Mouse (Mus musculus) myocyte (in vitro differentiated cells): ENCODE data around the gene Tmem237.

Experiments used
- E2F4 ChIP-seq: IDR thresholded peaks from one replicate; pipeline ENCODE4 v1.6.1; 2011; ENCODE audit warnings: mild to moderate bottlenecking, control low read depth, moderate library complexity; ENCODE audit not compliant: insufficient read depth
- MYOG ChIP-seq, 3 experiments: IDR thresholded peaks; one replicate each; pipeline ENCODE4 v1.6.1; 2011; ENCODE audit warnings: control low read depth in 2 of 3, low read depth in 2 of 3, mild to moderate bottlenecking in 2 of 3; ENCODE audit not compliant: insufficient read length in 2 of 3, control insufficient read depth in 1 of 3, insufficient read depth in 1 of 3
- POLR2A ChIP-seq: IDR thresholded peaks from one replicate; pipeline ENCODE4 v1.6.1; 2011; ENCODE audit warnings: low read depth, mild to moderate bottlenecking, control low read depth, moderate library complexity; ENCODE audit not compliant: insufficient read length

- TF ChIP-seq POLR2A (no peak), E2F4 (no peak), MYOG (IDR thresholded peaks at IDR 0.05; ENCODE audit: control insufficient read depth in 1 of 3, insufficient read depth in 1 of 3, insufficient read length in 2 of 3, low read depth in 2 of 3) (no peak)
Observed at GRCm38 (mm10) chr1:59167654-59168425, 47.6 kb upstream of the Tmem237 start.
